Mouse (Mus musculus): ENCODE measurements around the gene Atg3.

GRCm38 (mm10) chr16:45124230-45125203 lies 34.1 kb upstream of the Atg3 start:
- TF ChIP-seq CTCF (IDR thresholded peaks at IDR 0.05; ENCODE audit: low read depth, low read length) = no peak
- no peak for TF ChIP-seq POLR2AphosphoS5 (IDR thresholded peaks at IDR 0.05; ENCODE audit: insufficient replicate concordance, low read depth, low read length)
- no peak for TF ChIP-seq GATA1 (IDR thresholded peaks at IDR 0.05; ENCODE audit: borderline replicate concordance, low read length)
- no peak for TF ChIP-seq TAL1 (conservative IDR thresholded peaks at IDR 0.05; ENCODE audit: low read depth, low read length)
